Mouse (Mus musculus) ovary, postnatal 10 days (tissue): ENCODE measurements around the gene Creb3l2.
"Not testable (repeated sequence)": the region's sequence is repeated elsewhere in the genome, so short reads cannot be mapped to it uniquely, and the experiment has no call there.

ENCODE experiments used
- DNase-seq: peaks from one replicate; pipeline ENCODE4 v3.0.0; 2022; ENCODE audit warnings: low spot score

Creb3l2 gene

DNA sequence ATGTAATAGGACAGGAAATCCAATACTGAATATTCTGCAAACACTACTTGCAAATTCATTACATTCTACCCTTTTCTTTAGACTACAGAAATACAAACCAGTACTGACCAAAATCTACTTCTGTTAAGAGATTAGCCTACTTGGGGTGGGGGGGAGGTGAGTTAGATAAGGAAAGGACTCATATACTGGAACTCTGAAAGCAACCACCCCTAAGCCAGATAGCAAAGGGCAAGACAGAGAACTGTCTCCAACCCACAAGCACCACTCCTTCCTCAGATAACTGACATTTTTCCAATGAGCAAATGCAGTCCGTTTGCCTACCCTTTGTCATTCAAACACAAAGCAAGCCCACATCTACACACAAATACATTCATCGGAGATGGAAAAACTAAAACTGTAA is 32.1 kb downstream of the Creb3l2 start:
- DNase-seq: no peak

DNA sequence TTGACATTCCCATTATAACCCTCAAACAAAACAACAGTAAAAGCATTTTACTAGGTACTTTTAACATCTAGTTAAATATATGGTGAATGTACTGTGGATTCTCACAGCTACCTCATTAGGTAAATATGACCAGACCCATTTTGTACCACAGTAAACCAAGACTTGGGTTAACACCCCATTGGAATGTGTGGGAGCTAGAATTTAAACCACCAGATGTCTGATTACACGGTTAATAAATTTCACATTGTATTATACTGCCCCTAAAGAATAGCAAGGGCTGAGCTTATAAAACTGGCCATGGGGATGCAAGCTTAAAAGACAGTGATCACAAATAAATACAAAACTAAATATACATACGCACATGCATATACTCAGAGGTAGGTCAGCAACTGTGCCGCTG is 34.1 kb downstream of the Creb3l2 start:
- no peak for DNase-seq

DNA sequence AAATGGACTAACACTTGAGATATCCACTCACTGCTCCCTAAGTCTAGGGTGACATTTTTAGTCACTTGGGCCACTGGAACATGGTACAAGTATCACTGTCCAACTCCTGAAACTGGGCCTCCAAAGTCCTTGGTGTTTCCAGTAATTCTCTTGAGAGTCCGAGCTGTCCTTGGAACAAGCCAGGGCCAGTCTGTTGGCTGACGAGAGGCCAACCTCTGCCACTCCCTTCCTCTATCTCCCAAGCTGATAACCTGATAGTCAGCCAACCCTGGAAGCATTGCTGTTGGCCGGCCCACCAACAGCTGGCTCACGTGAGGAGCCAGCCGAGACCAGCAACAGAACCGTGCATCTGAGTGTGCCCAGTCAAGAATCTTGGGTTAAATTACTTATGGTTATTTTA is 35.0 kb downstream of the Creb3l2 start:
- DNase-seq: no peak

DNA sequence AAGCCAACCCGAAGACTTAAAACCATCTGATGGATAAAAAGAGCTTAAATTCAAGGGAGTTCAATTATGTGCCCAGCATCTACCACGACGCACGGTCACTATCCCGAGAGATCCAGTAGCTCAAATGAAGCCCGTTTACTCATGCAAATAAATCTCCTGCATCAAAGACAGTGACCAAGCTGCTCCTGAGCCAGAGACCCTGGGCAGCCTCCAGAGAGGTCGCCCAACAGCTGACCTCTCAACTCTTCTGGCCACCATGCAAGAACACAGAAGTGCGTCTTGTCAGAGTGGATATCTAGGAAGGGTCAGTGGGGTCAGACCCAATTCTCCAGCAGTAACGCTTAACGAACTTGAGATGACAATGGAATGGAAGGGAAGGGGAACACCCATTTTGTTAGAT is 35.9 kb downstream of the Creb3l2 start:
- DNase-seq: no peak

DNA sequence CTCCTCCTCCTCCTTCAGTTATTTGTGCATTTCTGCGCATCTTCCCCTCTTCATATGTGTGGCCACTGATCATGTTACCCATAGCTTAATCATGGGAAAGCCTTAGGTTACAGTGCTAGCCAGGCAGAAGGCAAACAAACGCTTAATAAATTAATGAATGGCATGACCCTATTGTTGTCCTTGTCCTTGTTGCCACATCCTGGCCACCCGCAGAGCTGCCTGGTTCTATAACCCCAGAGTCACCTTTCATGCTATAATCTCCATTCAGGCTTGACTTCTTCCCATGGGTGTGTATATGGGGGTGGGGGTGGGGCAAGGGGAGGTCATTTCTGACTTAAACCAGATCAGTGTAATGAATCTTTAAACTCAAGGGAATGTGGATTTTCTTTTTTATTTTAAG is 37.6 kb downstream of the Creb3l2 start:
- no peak for DNase-seq

DNA sequence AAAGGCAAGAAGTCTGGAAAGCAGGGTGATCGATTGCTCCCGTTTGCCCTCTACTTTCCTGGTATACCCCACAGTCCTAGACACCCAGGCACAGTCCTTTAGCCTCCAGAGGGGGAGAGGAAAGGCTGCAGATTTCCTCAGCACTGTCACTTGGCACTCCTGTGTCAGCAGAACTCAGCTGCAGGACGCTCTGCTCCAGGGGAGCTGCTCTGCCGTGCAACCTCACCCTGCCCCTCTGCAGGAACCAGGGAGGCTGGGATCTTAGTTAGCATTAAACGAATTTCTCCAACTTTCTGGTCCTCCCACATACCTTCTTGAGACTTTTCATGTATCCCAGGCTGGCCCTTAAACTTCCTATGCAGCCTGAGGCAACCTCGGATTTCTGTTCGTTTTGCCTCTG is 40.0 kb downstream of the Creb3l2 start:
- DNase-seq: no peak

DNA sequence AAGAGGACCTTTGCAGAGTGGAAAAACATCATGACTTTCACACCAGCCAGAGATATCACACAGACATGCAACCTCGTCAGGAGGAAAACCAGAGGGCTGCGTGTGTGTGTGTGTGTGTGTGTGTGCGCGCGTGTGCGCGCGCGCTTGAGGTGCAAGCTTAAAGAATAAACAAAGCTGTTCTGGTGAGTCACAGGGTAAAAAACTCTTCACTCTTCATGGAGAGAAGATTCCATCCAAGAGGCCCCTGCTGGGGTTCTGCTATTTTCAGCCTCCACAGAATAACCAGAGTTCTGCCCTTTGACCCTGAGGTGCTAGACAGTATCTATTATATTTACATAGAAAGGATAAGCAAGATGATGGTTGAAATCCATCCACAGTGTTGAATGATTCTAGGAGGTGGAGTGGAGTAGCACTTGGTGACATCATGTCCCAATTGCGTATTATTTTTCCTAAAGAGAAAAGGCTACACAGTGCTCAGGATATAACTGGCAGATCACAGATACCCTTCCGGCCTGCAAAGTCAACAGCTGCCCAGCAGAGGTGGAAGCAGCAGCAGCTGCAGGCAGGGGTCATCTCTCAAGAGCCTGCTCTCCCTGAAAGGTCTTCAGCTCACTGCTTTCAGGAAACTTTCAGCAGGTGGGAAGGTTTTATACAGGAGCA is 41.0 kb downstream of the Creb3l2 start:
- no peak for DNase-seq

DNA sequence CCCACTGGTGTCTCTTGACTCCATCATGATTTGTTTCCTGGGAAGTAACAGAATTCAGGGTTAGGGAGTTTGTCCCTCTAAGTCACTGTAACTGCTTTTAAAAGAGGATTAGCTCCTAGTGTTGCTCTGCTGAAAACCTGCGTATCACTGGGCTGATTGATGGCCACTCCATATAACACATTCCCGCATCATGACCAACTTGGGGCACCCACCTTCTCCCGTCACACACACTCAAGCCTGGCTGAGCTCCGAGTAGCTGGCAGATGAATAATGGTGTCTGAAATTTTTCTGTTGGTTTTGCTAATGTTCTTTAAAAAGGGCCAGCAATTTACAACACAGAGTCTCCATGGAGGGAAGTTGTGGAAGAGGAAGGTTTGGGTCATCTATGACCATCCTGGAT is 41.8 kb downstream of the Creb3l2 start:
- no peak for DNase-seq

DNA sequence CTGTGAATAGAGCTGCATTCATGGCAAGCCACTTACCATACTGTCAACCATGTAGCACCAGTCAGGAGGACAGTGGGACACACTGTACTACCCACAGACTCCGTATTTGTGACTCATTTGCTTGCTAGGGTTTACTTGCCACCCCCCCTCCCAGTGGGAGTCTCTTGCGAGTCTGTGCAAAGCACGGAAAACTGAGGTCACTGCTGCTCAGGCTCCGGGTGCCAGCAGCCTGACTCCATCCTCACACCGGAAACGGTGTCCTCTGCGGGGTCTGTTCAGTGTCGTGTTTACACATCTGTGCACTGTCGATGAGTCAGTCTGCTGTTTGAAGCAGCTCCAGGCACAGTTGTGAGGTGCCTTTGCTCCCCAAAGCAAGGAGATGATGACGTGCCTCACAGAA is 43.0 kb downstream of the Creb3l2 start:
- DNase-seq: no peak

DNA sequence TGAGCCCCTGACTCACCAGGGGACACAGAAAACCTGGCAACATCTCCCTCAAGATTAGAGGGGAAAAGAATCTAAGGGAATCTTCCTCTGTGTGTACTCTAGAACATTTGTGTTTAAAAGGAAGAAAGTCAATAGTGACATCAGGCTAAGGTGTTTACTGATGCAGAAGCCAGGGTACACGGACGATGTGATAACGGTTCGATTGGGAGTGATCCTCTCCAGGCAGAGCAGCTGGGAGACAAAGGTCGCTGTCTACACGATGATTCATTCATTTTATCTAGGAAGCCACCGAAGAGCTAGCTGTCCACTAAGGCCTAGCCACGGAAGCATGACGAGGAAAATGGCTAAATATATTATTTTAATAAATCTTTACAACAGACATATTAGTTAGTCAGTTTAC is 44.0 kb downstream of the Creb3l2 start:
- no peak for DNase-seq

DNA sequence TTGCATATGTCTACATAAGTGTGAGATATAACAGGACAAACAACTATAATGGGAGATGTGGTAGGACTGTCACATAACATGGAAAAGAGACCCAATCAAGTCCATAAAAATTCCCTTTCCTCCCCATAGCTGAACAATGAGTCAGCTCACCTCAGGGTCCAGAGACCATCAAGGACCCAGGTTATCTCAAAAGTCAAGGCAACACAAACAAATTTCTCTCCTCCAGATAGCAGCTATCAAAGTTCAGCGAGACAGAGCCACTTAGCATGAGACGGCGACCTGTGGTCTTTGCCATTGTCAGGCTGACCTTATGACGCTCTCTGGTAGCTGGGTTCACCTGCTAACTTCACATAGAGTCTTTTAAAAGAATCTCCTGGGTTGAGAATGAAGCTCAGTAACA is 44.7 kb downstream of the Creb3l2 start:
- no peak for DNase-seq

DNA sequence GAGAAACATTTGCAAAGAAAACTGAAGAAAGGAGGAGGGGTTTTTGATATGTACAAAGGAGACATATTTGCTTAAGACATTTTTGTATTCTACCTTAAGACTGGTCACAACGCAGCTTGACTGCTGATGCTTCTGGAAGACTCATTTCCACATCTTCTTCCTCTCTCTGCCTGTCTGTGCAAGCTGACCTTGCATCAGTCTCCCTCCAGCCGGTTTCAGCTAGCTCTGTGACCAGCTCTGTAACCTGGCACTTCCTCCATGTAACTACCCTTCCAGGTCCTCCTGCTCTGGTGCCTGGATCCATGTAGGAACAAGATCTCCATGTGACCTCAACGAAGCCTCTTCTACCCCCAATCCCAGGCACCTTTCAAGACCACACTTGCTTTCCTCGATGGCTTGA is 45.8 kb downstream of the Creb3l2 start:
- DNase-seq: no peak

DNA sequence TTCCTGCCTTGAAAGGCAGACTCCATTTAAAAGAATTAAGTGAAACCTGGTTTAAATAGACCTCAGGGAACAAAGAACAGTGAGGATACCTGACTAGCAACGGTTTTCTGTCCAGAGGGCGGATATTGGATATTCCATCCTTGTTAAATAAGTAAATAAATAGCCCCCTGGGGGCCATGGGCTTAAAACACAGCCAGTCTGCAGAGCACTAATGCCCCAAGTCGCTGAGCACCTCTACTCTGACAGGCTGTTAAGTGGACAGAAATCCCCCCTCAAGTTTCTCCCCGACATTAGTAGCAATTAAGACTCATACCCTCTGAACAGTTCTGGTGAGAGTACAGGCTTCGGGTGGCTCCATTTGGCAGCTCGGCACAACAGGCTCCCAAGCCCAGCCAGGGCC is 48.7 kb downstream of the Creb3l2 start:
- no peak for DNase-seq

DNA sequence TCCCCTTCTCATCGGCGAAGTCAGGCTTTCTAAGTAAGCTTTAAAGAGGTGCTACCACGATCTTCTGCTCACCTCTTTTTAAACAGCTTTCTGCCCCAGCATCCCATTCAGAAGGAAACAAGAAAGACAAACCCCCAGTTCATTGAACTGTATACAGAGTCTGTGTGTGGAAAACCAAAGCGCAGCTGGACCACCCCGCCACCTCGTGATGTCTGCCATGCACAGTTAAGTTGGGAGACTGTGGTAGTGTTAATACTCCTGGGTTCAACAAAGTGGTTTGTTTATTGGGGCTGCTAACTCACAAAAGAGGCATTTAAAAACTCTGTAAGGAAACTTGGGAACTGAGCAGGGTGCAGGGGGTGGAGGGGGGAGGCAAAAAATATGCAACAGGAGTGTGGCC is 49.7 kb downstream of the Creb3l2 start:
- no peak for DNase-seq

DNA sequence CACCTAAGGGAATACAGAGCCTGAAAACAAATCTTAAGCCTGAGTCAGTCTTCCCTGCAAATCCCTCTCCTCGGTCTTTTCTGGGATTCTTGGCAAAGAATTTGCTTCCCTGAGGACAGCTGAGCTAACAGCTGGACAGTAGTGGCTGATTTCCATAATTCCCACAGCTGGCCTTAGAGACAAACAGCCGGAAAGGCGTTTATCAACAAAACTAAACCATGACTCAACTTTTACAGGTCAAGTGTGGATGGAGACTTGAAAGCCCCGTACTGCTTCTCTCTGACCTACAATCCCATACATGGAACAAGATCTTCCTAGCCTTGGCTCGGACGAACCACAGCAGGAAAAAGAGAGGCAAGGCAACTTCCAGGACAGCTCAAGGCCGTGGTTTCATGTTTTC is 50.6 kb downstream of the Creb3l2 start:
- DNase-seq: no peak

DNA sequence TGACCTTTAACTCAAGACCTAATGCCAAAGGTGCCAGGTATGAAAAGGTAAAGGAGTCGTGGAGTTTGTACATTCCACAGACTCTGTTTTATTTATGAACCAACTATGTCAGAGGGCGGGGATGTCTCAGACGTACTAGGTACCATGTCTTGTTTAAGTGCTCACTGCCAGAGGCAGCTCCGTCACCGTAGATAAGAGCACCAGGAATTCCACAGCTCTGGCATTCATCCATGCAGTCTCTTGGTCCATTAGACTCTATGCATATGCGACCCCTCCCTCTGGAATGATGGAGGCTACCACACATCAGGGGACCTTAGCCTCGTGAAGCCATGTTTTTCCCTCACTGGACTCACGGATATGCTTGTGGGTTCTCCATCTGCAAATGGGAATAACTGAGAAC is 53.0 kb downstream of the Creb3l2 start:
- no peak for DNase-seq

DNA sequence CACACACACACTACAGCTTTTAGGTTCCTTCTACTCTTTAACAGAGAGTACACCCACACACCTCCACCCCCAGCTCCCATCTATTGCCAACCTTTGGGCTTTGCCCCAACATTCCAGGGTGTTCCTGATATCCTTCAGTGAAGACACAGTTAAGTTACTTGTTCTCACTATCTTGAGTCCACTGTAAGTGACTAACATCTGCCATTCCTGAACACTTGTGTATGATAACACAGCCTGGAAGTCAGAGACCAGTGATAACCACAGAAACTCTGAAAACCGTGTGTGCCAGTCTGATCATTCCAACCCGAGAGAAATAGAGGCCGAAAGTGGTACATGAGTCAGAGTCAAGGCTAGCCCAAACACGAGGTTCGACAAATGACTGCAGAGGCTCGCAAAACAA is 53.4 kb downstream of the Creb3l2 start:
- DNase-seq: no peak

DNA sequence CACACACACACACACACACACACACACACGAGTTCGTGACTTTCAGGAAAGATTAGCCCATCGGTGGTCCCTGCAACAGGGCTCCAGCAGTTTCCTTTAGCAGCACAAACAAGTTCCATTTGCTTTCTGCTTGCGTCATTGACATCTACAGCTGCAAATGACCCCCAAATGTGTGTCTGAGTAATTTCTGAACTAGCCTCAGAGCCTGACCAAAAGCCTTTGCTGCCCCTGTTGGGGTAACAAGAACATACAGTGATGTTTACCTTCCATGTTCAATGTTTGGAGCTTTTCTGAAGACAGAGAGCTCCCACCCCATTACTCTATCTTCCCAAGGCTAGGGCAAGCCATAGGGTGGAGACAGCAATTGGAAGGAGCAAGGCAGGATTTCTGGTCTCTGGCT is 54.7 kb downstream of the Creb3l2 start:
- DNase-seq: no peak

DNA sequence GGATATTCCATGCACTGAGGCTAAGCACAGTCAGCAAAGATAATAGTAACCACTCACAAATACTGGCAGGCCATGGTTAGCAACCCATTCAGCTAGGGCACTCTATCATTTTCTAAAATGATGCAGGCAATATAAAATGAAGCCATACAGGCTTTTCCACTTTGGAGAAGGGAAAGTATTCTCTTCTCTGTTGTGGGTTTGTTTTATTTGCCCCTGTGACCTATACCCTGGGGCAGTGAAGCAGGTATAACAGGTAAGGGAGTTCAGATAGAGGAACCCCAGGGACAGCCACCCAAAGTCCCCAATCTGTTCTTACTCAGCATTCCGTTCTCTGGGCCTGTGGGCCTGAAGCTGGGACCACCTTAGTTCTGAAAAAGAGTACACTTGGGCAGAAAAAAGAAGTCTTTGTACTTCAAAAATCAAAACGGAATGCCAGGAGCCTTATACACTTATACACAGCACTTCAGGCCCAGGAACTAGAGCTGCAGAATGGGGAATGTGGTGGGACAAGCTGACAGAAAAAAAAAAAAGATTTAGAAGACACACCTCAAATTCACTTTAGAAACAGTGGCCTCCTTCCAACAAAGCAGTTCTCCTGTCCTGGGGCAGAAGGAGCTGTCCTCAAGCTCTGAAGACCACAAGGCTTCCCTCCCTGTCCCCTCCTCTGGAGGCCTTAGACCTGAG is 56.2 kb downstream of the Creb3l2 start:
- DNase-seq: no peak

DNA sequence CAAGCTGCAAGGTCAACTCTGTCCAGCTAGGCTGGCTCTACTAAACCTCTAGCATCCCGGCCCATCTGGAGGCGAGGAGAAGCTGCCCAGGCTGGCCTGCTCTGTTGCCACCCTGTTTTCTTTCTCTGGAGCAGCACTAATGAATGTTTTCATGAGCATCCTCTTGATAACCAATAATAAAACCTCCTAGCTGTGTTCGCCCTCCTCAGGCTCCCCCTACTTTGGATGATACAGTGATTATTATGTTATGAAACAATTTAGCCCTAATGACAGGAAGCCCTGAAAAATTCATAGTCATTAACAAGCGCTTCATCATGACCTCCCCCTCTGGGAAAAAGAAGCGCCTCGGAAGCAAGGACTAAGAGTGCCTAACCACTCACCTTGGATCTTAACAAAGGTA is 59.2 kb downstream of the Creb3l2 start:
- DNase-seq: no peak

DNA sequence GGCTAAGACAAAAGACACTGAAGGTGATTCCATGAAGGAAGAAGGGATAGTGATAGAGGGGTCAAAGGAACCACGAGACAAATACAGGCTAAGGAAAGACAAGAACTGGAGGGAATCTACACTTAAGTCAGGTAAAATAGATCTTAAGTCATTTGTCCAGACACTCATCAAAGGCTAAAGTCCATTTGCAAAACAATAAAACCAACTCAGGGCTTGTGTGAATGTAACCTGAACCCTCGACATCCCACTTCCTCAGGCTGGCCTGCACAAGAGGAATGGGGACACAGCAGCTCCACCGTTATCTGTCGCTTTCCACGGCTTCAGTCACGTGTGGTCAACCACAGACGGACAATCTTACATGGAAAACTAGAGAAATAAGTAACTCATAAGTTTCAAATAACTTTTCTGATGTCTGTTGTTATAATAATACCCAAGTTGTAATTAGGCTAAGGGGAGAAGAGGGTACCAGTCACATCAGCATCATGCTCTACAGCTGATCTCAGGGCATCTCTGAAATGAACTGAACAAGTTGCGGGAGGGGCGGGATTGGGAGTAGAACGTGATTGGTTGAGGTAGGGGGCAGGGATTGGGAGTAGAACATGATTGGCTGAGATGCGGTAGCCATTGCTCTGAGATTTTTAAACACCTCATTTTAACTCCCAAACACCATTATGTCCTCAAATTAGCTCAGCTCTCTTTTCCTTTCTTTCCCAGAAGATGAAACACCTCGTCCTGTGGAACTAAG is 63.9 kb downstream of the Creb3l2 start:
- no peak for DNase-seq

DNA sequence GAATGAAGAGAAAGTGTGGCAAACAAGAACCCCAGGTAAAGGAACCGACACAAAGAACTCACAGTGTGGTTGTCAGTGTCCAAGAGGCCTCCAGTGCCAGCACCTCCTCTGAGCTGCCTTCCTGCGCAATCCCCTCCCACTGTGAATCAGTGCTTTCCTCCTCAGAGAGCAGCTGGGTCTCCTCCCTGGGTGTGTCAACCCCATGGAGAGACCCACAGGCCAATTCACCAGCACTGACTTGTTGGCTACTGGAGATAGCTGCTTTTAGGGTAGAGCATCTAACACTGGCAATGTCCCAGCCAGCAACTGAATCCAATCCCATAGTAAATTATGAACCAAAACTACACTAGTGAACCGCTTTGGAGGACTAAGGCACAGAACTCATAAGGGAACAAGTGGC is 64.6 kb downstream of the Creb3l2 start:
- DNase-seq: not testable (repeated sequence)

DNA sequence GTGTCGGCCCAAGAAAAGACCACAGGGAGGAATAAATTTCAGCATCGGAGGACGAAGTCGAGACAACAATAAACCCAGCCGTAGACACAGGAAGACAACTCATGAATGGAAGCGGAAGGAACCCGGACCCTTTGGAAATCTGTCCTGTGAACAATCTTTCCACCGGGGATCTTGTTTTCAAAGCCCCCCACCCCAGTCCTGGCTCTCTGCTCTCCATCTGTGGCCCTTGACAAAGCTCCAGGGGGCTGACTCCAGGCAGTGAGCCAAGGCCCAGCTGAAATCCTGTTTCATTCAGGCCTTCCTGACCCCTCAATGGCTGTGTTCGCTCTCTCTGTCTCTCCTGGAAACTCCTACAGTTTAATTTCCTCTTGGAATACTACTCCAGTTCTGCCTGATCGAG is 66.5 kb downstream of the Creb3l2 start:
- no peak for DNase-seq

DNA sequence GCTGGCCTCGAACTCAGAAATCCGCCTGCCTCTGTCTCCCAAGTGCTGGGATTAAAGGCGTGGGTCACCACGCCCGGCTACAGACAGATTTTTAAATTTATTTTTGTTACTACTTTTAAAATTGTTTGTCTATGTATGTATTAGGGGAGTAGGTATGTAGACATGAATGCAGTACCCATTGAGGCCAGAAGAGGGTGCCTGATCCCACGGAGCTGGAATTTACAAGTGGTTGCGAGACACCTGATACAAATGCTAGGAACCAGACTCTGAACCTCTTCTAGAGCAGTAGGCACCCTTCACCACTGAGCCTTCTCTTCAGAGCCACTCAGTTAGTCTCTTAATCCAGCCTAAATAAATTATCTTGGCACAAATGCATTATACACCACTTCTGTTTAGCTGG is 70.6 kb downstream of the Creb3l2 start:
- no peak for DNase-seq
